Mouse (Mus musculus) layer of hippocampus, postnatal 10 days (tissue): ENCODE results near the gene Hint3. TPM values are rescaled to one million over a fixed set of nuclear protein-coding genes. Genes with fewer than 3 reads are reported as not detected.
A peak's percentile ranks its signal among the peaks of the same experiment; 100 is the strongest.

Source experiments
- DNase-seq, 2 experiments: peaks; one replicate each; pipeline ENCODE4 v3.0.0; 2021; ENCODE audit warnings: low spot score in 2 of 2
- total RNA-seq, 2 experiments: library from RNA; stranded (reverse); gene quantifications; 2 replicates each; pipeline ENCODE4 v1.2.3; 2021

Hint3 gene
- total RNA-seq, 2 experiments from 2014 or later, result 31.1 to 38.0 TPM

GRCm38 (mm10) chr10:30600094-30600534 is 29.3 kb downstream of the Hint3 start:
- DNase-seq, result peak in 1 of 2 experiments; percentile 26

- no peak for DNase-seq
Observed at GRCm38 (mm10) chr10:30587037-30587436, 42.4 kb downstream of the Hint3 start.

GRCm38 (mm10) chr10:30585691-30586090 is 43.7 kb downstream of the Hint3 start:
- no peak for DNase-seq

DNA sequence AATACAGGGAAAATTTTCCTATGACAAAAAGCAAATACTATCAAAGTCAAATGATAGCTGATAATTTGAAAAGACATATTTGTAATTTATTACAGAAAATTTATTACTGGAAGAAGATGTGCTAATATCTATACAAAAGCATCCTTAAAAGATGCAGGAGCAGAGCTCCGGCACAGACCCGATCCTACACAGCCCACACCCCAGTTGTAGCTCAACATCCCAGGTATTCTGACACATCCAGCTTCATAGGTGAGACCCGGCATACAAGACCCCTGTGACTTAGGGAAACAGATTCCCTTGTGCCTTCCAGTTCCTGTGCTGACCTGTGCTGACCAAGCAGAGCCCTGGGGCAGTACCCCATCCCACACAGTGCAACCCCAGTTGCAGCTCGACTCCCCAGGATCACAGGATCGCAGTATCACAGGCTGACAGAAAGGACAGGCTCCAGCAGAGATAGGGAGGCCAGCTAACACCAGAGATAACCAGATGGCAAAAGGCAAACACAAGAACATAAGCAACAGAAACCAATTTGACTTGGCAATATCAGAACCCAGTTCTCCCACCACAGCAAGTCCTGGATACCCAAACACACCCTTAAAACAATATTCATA is 51.7 kb downstream of the Hint3 start:
- no peak for DNase-seq

DNA sequence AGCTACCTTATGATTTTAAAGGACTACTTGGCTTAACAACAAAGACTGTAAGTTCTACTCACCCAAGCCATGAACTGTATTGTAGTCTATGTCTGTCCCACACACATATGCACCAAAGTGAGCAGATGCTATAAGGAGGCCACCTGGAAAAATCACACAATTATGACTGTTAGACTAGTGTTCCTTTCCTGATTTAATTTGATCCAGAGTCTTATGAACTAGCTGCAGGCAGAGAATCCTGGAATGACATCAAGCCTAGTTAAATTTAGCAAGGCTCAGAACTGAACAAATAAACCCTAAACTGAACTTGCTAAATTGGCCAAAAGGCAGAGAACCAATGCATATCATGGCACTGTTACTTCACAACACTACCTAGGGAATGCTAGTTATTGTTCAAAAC is 63.1 kb downstream of the Hint3 start:
- DNase-seq, result no peak

DNA sequence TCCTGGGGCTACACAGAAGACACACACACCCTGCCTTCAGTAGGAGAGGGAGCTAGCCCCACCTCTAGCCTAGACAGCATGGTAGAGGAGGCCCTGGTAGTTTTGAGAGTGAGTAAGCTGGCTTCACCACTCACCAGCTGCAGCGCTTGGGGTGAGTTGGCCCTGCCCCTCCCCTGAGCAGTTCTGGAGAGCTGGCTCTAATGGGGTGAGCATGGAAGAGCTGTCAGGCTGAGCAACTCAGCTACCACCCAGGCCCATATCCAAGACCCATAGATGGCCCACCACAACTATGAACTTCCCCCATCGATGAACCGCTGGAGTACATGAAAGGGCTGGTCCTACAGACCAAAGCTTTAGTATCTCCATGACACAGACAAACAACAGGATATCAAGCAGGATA is 64.8 kb downstream of the Hint3 start:
- no peak for DNase-seq

Other genes starting within 250 kb of the Hint3 start
- 1 to 10 TPM; 8.5 to 8.9 TPM for gene Trmt11, start 28.9 kb downstream of the Hint3 start, total RNA-seq
- 10 to 100 TPM; 88.3 to 94.8 TPM for gene Ncoa7, start 173.7 kb upstream of the Hint3 start, total RNA-seq
- gene Hey2, start 213.2 kb upstream of the Hint3 start, total RNA-seq, result 1 to 10 TPM; 3.5 to 4.9 TPM